Mouse (Mus musculus) heart, adult 18-20 months (tissue): Measurements from ENCODE around the gene Tsnax. TPM values are rescaled to one million over a fixed set of nuclear protein-coding genes. Genes with fewer than 3 reads are reported as not detected.
A peak's percentile ranks its signal among the peaks of the same experiment; 100 is the strongest.

Source experiments
- DNase-seq, 2 experiments: peaks; one replicate each; pipeline ENCODE4 v3.0.0; 2021 to 2022; ENCODE audit warnings: mixed read lengths in 1 of 2
- microRNA-seq, 2 experiments: library from miRNA; unstranded; fragments of <30 nt; microRNA quantifications; one replicate each; pipeline ENCODE4 v1.2.0; 2022
- total RNA-seq, 2 experiments: library from RNA; stranded (reverse); gene quantifications; 2 replicates each; pipeline ENCODE4 v1.2.3; 2021

The Tsnax gene
- total RNA-seq, 2 experiments from 2014 or later = 68.6 to 73.4 TPM

DNA sequence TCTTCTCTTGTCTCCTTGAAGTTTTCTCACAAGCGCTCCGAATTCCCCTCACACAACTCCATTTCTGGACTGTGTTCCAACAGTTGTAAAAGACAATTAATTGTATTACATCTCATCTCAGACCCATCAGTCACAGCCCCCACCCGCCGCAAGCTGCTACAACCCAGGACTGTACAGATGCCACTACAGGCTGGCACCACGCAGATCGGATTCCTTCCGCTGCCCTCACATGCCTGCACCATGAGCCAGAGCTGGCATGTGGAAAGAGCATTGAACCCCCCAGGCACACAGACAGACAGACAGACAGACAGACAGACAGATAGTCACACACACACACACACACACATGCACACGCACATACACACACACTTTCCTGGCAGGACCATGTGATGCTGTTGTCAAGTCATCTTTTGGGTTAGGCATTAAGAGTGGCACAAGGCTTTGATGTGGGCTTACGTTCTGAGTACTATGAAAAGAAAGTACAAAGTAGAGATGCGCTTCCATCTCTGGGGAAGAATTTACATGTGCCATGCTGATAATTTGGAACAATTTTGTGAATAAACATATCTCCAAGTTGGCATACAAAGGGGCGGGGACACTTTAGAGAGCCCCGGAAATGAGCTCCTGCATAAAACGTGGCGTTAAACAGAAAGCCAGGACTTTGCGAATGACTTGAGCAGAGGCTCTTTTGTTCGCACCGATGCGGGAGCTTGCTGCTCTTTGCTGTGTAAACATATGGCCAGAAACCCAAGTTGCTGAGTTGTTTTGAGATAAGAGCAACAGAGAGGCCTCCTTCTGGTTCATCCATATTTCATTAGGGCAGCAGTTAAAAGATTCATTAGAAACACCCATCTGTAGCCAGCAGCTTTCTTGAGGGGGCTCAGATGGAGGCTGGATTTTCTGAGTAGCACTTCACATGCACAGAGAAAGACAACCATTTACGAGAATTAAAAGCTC, 67.9 kb downstream of the Tsnax start:
- no peak for DNase-seq

DNA sequence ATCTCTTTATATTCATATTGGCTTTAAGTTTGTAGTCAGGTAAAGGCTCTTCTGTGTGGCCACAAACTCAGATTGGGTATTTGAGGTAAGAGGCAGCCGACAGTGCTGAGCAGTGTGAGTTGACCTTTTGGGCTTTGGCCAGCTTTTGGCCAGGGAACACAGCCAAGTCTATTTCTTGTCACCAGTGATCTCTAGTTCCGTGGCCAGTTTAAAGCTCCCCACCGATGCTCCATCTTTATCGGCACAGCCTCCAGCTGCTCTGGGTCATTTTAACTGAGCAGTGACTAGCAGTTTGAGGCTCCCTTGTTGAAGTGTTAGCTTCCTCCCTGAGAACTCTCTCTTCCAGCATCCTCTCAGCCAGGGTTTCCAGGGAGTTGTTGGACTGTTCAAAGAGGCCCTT, 70.9 kb downstream of the Tsnax start:
- peak; percentile 74 to 79 for DNase-seq

Small RNAs within 50 kb of the gene (microRNA-seq; reads per million reads assigned to microRNA genes)
- 0 reads per million in 2 experiments for gene Gm22197

Other genes starting within 250 kb of the Tsnax start
- gene Trim67, start 219.9 kb upstream of the Tsnax start, total RNA-seq = under 1 TPM; 0.47 to 0.67 TPM
- 100 to 1,000 TPM; 177 to 188 TPM for gene Gnpat, start 150.0 kb upstream of the Tsnax start, total RNA-seq
- gene 2810004N23Rik, start 149.9 kb upstream of the Tsnax start, total RNA-seq = 10 to 100 TPM; 44.3 to 48.5 TPM
- gene Exoc8, start 115.3 kb upstream of the Tsnax start, total RNA-seq = 10 to 100 TPM; 18.4 to 18.7 TPM
- gene Sprtn, start 115.1 kb upstream of the Tsnax start, total RNA-seq = 10 to 100 TPM; 10.5 to 12.9 TPM
- gene Egln1, start 63.7 kb upstream of the Tsnax start, total RNA-seq = 100 to 1,000 TPM; 310 to 331 TPM
- 1 to 10 TPM; 1.4 to 1.7 TPM for gene Disc1, start 41.2 kb downstream of the Tsnax start, total RNA-seq